Mouse (Mus musculus) lung, postnatal 0 days (tissue): ENCODE measurements around the gene Zfp597.

Source experiments
- CTCF ChIP-seq: IDR thresholded peaks from 2 replicates; pipeline ENCODE4 v1.5.1; 2016; ENCODE audit warnings: antibody characterized with exemption, mild to moderate bottlenecking
- EP300 ChIP-seq: IDR thresholded peaks from 2 replicates; pipeline ENCODE4 v1.6.1; 2016; ENCODE audit warnings: antibody characterized with exemption, mild to moderate bottlenecking, control low read depth

DNA sequence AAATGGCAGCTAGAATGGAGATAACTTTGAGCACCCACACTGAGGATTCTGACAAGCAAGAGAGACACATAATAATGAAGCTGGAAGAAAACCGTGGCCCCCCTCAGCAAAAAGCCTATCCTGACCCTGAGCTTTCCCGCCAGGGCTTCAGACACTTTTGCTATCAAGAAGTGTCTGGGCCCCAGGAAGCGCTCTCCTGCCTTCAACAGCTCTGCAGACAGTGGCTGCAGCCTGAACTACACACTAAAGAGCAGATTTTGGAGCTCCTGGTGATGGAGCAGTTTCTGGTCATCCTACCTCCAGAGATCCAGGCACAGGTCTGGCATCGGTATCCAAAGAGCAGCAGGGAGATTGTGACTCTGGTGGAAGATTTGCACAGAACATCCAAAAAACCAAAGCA is 36.5 kb downstream of the Zfp597 start:
- no peak for TF ChIP-seq CTCF
- TF ChIP-seq EP300, result no peak
